Mouse (Mus musculus) Patski (cell line): ENCODE results near the gene Wbp1. TPM values are rescaled to one million over a fixed set of nuclear protein-coding genes. Genes with fewer than 3 reads are reported as not detected.

Source experiments
- ATAC-seq: fragments of 100-300 bp; one replicate; pipeline ENCODE4 v1.8.0; 2021
- CTCF ChIA-PET: fragments of 350-600 bp; sonication (Branson Sonifier 250); formaldehyde crosslinking; loops from one replicate; lab custom pipeline; 2022; ENCODE audit warnings: inconsistent platforms; lab: Charles Lee
- POLR2A ChIA-PET: fragments of 350-600 bp; sonication (Branson Sonifier 250); formaldehyde crosslinking; loops from one replicate; lab custom pipeline; 2022; ENCODE audit warnings: antibody characterized with exemption, inconsistent platforms; lab: Charles Lee
- DNase-seq: peaks from one replicate; pipeline ENCODE4 v3.0.0-alpha.2; 2011; ENCODE audit warnings: low read depth, low spot score
- H3K27me3 ChIP-seq: fragments of 371-371 bp; one replicate; pipeline ENCODE4 v1.5.1; 2021
- CTCF ChIP-seq: fragments of 100-300 bp; IDR thresholded peaks from one replicate; pipeline ENCODE4 v1.5.1; 2021
- in situ Hi-C: fragments of 300-500 bp; cut with MboI; formaldehyde crosslinking; loops from 3 replicates; pipeline ENCODE4 v1.11.1; 2018; ENCODE audit warnings: low pct_unique_long_range_greater_than_20kb, mixed read lengths
- polyA plus RNA-seq: library from polyadenylated mRNA; unstranded; gene quantifications from one replicate; pipeline ENCODE4 v1.2.3, GENCODE M21; 2021

The Wbp1 gene
- polyA plus RNA-seq, 1 experiment from 2014 or later = 95.1 TPM

- POLR2A ChIA-PET = interaction anchor here (0.7 kb wide), 1 partner anchor 82 kb away, joined by 3 read pairs; no protein-coding TSS in a partner anchor
- TF ChIP-seq CTCF = no peak
- no peak for DNase-seq
- no peaks in the 10 kb centered on the region for H3K27me3 ChIP-seq
- in situ Hi-C loops = no loop called here
- no peak for ATAC-seq
- CTCF ChIA-PET = interaction anchor here (1.0 kb wide), 1 partner anchor 24 kb away, joined by 3 read pairs; the partner anchor contains the start of gene Dctn1
These were observed 20.3 kb upstream of the Wbp1 start for GRCm38 (mm10) chr6:83141636-83142035.

DNA sequence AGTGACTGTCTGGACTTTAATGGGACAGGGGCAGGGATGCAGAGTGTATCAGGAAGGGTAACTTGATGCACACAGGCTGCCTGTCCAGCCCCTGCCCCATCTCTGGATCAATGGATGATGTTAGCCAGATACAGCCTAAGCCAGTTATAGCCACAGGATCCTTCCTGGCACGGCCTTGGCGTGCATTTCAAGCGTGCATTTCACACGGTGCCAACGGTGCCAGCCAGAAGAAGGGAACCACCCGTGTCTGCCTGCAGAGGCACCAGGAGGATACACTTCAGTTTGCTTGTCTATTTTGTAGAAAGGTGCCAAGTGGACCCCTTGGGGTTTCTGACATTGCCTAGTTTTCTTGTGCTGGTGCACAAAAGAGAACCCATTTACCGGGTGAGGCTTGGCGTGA is 18.7 kb upstream of the Wbp1 start:
- in situ Hi-C loops = no loop called here
- H3K27me3 ChIP-seq = no peaks in the 10 kb centered on the region
- TF ChIP-seq CTCF = no peak
- DNase-seq (no peak), ATAC-seq (no peak)
- CTCF ChIA-PET = no interaction called here
- POLR2A ChIA-PET = no interaction called here

DNA sequence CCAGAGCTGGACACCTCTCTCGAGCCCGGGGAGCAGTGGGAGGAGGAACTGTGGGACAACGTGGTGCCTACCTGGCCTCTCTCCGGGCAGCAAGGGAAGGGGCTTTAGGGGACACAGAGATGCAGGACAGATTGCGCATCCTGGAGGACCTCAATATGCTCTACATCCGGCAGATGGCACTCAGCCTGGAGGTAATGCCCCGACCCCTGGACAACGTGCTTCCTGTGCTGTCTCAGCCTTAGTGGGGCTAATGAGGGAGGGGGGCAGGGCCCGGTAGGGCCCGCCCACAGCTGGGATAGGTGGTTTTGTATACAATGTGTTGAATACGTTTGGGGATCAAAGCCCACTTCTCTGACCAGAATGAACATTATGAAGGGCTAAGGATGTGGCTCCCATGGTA is 16.7 kb upstream of the Wbp1 start:
- DNase-seq (no peak), ATAC-seq (peak; percentile 19)
- ChIA-PET CTCF (interaction anchor here (1.3 to 1.4 kb wide), 2 partner anchors 15 to 21 kb away, joined by 3 read pairs; no protein-coding TSS in a partner anchor), POLR2A (interaction anchor here (1.5 to 2.0 kb wide), 4 partner anchors 10 to 18 kb away, joined by 5 to 11 read pairs (median 6); partner anchors contain the start of gene Wbp1)
- H3K27me3 ChIP-seq = no peaks in the 10 kb centered on the region
- in situ Hi-C loops = no loop called here
- TF ChIP-seq CTCF = no peak

DNA sequence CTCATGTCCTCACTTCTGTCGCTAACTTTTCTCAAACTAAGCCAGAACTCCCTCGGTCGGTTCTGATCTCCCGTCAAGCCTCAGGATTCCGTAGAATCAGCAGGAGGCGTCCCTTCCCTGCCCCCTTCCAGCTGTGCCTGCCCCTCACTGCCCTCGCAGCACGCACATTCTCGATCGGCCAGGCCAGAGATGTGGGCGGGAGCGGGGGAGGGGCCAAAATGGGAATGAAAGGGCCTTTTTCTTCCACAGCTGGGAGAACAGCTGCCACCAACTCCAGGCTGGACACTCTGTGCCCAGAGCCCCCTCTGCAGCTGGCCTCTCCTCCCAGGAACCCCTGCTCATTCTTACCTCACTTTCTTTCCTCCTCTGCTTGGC is 16.2 kb upstream of the Wbp1 start:
- peak; percentile 66 for ATAC-seq
- no peak for TF ChIP-seq CTCF
- in situ Hi-C loops = no loop called here
- POLR2A ChIA-PET = interaction anchor here (0.5 to 2.0 kb wide), 7 partner anchors 11 to 23 kb away, joined by 4 to 11 read pairs (median 6); partner anchors contain the start of gene Wbp1
- CTCF ChIA-PET = interaction anchor here (1.3 to 1.4 kb wide), 2 partner anchors 14 to 21 kb away, joined by 3 read pairs; no protein-coding TSS in a partner anchor
- no peaks in the 10 kb centered on the region for H3K27me3 ChIP-seq
- no peak for DNase-seq

- POLR2A ChIA-PET = interaction anchor here (0.5 to 2.0 kb wide), 8 partner anchors 11 to 44 kb away, joined by 3 to 11 read pairs (median 6); partner anchors contain the start of gene Wbp1
- no peaks in the 10 kb centered on the region for H3K27me3 ChIP-seq
- no peak for TF ChIP-seq CTCF
- DNase-seq = no peak
- in situ Hi-C loops = no loop called here
- CTCF ChIA-PET = interaction anchor here (1.3 to 1.4 kb wide), 2 partner anchors 14 to 22 kb away, joined by 3 read pairs; no protein-coding TSS in a partner anchor
- ATAC-seq = peak; percentile 46
These were observed 15.7 kb upstream of the Wbp1 start for GRCm38 (mm10) chr6:83136881-83137575.

- in situ Hi-C loops = no loop called here
- ChIA-PET POLR2A (interaction anchor here (0.7 to 2.0 kb wide), 9 partner anchors 12 to 59 kb away, joined by 3 to 11 read pairs (median 5); partner anchors contain the start of genes Pcgf1 and Wbp1), CTCF (interaction anchor here (1.4 kb wide), 1 partner anchor 23 kb away, joined by 3 read pairs; no protein-coding TSS in a partner anchor)
- no peak for TF ChIP-seq CTCF
- DNase-seq (no peak), ATAC-seq (no peak)
- no peaks in the 10 kb centered on the region for H3K27me3 ChIP-seq
These were observed 15.0 kb upstream of the Wbp1 start for GRCm38 (mm10) chr6:83136291-83136880.

DNA sequence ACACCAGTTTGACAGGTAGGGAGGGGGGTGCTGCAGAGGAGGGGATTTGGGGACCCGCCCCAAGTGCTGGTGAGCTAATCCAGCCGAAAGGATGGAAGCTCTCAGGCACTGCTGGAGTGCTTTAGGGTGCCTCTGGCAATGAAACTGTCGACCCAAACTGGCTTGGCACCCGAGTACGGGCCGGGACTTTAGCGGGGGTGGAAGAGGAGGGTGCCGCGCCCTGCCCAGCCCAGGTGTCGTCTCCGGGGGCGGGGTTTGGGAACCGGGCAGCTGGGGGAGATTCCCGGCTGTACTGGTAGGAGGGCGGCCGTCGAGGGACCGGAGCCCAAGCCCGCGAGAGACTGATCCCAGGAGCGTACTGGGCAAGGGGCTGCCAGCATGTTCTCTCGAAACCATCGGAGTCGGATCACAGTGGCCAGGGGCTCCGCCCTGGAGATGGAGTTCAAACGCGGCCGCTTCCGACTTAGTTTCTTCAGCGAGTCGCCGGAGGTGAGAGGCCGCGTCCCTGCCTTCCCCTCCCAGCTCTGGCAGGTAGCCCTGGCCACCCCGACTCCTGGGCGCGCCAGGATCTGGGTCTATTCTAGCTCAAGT is 14.3 kb upstream of the Wbp1 start:
- no peak for ATAC-seq
- POLR2A ChIA-PET = interaction anchor here (0.7 to 1.2 kb wide), 2 partner anchors 17 to 58 kb away, joined by 3 read pairs; partner anchors contain the start of gene Pcgf1
- CTCF ChIA-PET = no interaction called here
- in situ Hi-C loops = no loop called here
- no peak for TF ChIP-seq CTCF
- no peak for DNase-seq
- H3K27me3 ChIP-seq = no peaks in the 10 kb centered on the region

DNA sequence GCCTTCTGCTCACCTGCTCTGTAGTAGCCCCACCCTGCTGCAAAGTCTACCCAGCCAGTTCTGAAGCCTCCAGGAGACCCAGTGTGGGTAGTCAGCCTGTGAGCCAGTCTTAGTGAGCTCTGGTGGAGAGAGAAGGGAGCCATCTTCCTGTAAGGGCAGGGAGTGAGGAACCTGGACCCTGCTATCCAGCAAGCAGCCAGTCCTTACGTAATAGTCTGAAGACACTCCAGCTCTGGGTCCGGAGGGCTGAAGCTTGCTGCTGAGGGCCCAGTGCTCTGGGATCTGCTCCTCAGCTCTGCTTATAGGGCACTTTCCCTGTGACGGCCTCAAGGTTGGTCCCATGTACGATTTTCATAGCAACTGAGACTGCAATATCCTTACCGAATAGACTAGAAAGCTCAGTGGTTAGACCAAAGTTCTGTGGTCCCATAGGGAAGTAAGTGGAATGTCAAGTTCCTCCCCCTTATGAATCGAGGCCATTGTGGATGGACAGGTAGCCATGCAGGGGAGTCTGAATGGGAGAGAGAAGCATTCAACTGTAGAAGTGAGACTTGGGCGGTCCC is 13.7 kb upstream of the Wbp1 start, which contains the start of gene Rtkn:
Rtkn (plus strand) TSS at position 513 of the 563 bp plus-strand sequence.
- in situ Hi-C loops = no loop called here
- no peak for DNase-seq

GRCm38 (mm10) chr6:83134226-83134625 is 12.9 kb upstream of the Wbp1 start:
- no peaks in the 10 kb centered on the region for H3K27me3 ChIP-seq
- no peak for TF ChIP-seq CTCF
- ATAC-seq (no peak), DNase-seq (no peak)
- ChIA-PET POLR2A (no interaction called here), CTCF (interaction anchor here (0.6 to 0.7 kb wide), 2 partner anchors 25 to 30 kb away, joined by 3 read pairs; no protein-coding TSS in a partner anchor)
- in situ Hi-C loops = no loop called here

More for the DNA sequence above, 13.7 kb upstream of the Wbp1 start, which contains the start of gene Rtkn:
- ATAC-seq = no peak
- CTCF ChIA-PET = no interaction called here
- no peak for TF ChIP-seq CTCF
- H3K27me3 ChIP-seq = no peaks in the 10 kb centered on the region
- POLR2A ChIA-PET = interaction anchor here (0.8 to 1.2 kb wide), 2 partner anchors 14 to 57 kb away, joined by 3 read pairs; partner anchors contain the start of gene Pcgf1
